Mouse (Mus musculus): ENCODE results near the gene Bcl2l15. TPM values are rescaled to one million over a fixed set of nuclear protein-coding genes. Genes with fewer than 3 reads are reported as not detected.
"Not testable (repeated sequence)": the region's sequence is repeated elsewhere in the genome, so short reads cannot be mapped to it uniquely, and the experiment has no call there.

Gene Bcl2l15
- polyA plus RNA-seq, 1 experiment from 2014 or later = 0.44 TPM

DNA sequence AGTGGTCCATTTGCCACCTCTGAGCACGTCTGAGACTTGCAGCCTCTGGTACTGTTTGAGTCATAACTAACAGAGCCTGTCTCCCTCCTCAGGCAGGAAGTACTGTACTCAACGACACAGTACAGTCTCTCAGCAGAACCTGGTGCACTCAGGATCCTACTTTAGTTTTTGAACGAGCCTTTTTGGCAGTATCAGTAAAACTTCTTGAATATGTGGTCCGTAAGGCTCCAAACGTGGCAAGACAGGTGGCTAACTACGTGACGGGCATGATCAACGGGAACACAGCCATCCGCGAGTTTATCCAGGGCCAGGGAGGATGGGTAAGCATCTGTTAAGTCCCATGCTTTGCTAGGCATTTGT lies 3.5 kb downstream of the Bcl2l15 start:
- no peaks in the 10 kb centered on the region for H3K36me3 ChIP-seq (ENCODE audit: poor library complexity, severe bottlenecking)
- no peaks in the 10 kb centered on the region for H3K27me3 ChIP-seq
- 84% methylated on average over 10 of the region's 10 CpGs for WGBS
- no peak overlapping the region for H3K27ac ChIP-seq
- no peaks in the 10 kb centered on the region for H3K4me1 ChIP-seq
- H3K4me3 ChIP-seq = no peak overlapping the region
- no peak overlapping the region for H3K9ac ChIP-seq
- no peak for ATAC-seq
- H3K9me3 ChIP-seq (replicated peaks) = no peaks in the 10 kb centered on the region
- no peak overlapping the region for H3K4me2 ChIP-seq

DNA sequence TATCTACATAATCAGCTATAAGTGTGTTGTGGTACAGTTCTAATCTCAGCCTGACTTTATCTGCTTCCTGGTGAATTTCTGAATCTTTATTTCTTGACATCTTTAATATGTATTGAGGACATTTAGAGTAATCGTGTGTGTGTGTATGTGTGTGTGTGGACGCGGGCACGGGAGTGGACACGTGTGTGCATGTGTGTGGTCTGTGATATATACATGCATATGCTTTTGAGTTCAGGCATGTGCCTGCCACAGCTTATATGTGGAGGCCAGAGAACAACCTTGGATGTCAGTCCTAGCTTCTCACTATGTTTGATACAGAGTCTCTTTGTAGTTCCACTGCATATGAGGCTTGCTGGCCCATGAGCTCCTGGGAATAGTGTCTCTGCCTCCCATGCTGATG lies 4.1 kb downstream of the Bcl2l15 start:
- 97% methylated on average over 5 of the region's 5 CpGs for WGBS
- H3K4me2 ChIP-seq = no peak overlapping the region
- H3K27ac ChIP-seq = no peak overlapping the region
- H3K4me1 ChIP-seq = no peaks in the 10 kb centered on the region
- H3K9ac ChIP-seq = no peak overlapping the region
- no peak for ATAC-seq
- H3K27me3 ChIP-seq = no peaks in the 10 kb centered on the region
- no peaks in the 10 kb centered on the region for H3K9me3 ChIP-seq (replicated peaks)
- no peak overlapping the region for H3K4me3 ChIP-seq
- H3K36me3 ChIP-seq (ENCODE audit: poor library complexity, severe bottlenecking) = no peaks in the 10 kb centered on the region

DNA sequence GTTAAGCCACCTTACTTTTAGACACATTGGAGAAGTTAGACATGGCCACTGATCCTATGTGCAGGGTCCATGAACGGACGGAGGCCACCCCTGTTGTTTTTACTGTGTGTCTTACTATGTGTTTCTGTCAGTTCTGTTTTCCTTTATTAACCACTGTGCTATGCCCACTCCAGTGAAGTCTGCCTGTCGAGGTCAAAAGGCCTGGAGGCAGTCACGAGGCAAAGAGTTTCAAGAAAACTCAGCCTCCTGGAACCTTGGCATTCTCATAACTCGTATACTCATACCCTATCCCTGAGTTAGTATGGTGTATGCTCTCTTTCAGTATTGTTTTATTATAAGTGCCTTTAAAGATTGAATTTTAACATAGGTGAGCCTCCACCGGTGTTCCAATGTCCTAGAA lies 7.3 kb downstream of the Bcl2l15 start:
- no peak overlapping the region for H3K27ac ChIP-seq
- H3K27me3 ChIP-seq = no peaks in the 10 kb centered on the region
- no peaks in the 10 kb centered on the region for H3K9me3 ChIP-seq (replicated peaks)
- H3K36me3 ChIP-seq (ENCODE audit: poor library complexity, severe bottlenecking) = no peaks in the 10 kb centered on the region
- WGBS = 89% methylated on average over 6 of the region's 6 CpGs
- H3K4me1 ChIP-seq = no peaks in the 10 kb centered on the region
- no peak overlapping the region for H3K9ac ChIP-seq
- H3K4me3 ChIP-seq = no peak overlapping the region
- H3K4me2 ChIP-seq = no peak overlapping the region
- no peak for ATAC-seq

DNA sequence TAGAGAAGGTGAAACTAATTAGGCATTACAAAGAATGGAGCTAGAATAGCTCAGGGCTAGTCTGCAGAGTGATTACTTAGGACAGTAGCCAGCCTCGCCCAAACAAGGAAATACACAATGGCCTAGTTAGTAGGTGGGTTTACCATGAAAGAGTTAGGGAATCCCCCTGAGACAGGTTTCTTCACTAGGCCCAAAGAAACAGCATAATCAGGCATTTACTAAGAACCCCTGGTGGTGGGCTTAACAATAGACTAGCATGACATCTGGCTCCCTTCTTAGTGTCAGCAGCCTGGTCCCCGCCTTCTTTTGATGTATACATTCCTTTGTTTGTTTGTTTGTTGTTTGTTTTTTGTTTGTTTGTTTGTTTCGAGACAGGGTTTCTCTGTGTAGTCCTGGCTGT lies 7.8 kb downstream of the Bcl2l15 start:
- WGBS = 71% methylated on average over 3 of the region's 3 CpGs
- H3K36me3 ChIP-seq (ENCODE audit: poor library complexity, severe bottlenecking); H3K27me3 ChIP-seq; H3K9ac ChIP-seq; H3K4me3 ChIP-seq; ATAC-seq; H3K27ac ChIP-seq; H3K4me2 ChIP-seq; H3K4me1 ChIP-seq; H3K9me3 ChIP-seq (replicated peaks): not testable (repeated sequence)

DNA sequence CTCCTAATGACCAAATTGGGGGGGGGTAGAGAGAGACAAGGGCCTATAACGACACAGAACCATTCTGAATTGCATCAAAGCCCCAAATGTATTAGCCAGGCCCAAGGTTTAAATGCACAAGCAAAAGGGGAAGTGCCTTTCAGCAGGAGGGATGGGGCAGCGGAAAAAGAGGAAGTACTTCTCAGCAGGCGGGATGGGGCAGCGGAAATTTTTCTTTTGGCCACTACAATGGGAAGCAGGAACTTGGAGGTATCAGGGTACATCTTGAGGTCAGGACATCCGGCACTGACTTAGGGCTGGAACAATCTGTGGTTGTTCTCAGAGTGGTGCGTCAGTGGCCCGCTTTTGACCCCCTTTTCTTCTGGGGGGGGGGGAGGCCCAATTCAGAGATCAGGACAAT lies 8.5 kb downstream of the Bcl2l15 start:
- not testable (repeated sequence) for H3K9ac ChIP-seq, H3K4me3 ChIP-seq

DNA sequence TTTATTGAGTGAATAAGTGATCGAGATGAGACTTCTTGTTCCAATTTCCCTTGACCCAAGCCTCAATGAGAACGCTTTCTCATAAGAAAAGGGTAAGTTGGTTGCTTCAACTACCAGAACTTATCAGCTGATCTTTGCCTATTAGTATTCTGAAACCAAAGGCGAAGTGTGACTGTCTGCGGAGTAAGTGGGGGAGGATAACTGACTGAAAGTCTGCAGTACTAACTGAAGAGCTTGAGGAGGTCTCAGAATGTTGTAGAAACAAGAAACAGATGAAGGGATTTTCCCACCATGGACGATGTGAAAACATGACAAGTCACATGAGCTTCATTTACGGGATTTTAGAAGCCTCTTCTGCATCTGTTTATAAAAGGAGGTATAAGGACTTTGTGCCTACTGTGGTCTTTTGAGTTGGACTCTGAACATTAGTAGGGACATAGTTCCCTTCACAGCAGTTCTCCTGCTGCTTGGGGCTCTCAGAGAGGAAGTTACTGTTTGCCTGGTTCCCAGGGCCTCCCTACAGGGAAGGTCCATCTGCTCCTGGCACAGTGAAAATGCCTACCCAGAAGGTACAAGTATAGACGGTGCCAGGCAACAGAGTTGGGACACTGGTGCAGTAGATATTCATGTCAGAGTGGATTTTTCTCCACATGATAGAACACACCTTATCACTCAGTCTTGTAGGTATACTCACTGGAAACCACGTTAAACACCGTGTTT lies 18.4 kb downstream of the Bcl2l15 start:
- H3K4me1 ChIP-seq = no peaks in the 10 kb centered on the region
- H3K27me3 ChIP-seq = no peaks in the 10 kb centered on the region
- H3K4me3 ChIP-seq = no peak overlapping the region
- WGBS = 87% methylated on average over 9 of the region's 9 CpGs
- H3K9me3 ChIP-seq (replicated peaks) = no peaks in the 10 kb centered on the region
- ATAC-seq = no peak
- H3K27ac ChIP-seq = no peak overlapping the region
- H3K36me3 ChIP-seq (ENCODE audit: poor library complexity, severe bottlenecking) = no peaks in the 10 kb centered on the region
- no peak overlapping the region for H3K9ac ChIP-seq
- H3K4me2 ChIP-seq = no peak overlapping the region

More for the DNA sequence above, 8.5 kb downstream of the Bcl2l15 start:
- H3K9me3 ChIP-seq (replicated peaks); H3K27ac ChIP-seq; H3K36me3 ChIP-seq (ENCODE audit: poor library complexity, severe bottlenecking); H3K4me2 ChIP-seq; H3K27me3 ChIP-seq; H3K4me1 ChIP-seq; ATAC-seq: not testable (repeated sequence)
- 95% methylated on average over 7 of the region's 7 CpGs for WGBS

DNA sequence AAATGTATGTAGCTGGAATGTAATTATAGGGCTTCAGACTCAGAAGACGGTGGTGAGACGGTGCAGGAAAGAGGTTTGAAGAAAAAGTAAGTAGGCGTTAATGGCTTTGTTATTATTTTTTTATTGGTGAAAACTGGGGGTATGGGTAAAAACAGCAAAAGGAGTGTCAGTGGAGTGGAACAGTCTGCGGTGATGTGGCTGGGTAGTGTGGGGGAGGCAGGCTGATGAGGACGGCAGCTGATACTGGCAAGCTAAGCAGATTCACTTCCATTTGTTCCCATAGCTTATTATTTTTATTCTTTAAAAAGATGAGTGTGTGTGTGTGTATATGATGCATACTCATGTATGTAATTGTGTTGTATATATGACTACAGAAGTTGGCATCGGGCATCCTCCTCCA lies 19.1 kb downstream of the Bcl2l15 start:
- no peaks in the 10 kb centered on the region for H3K27me3 ChIP-seq
- H3K27ac ChIP-seq = no peak overlapping the region
- H3K4me2 ChIP-seq = no peak overlapping the region
- H3K9ac ChIP-seq = no peak overlapping the region
- H3K4me1 ChIP-seq = no peaks in the 10 kb centered on the region
- no peak overlapping the region for H3K4me3 ChIP-seq
- no peak for ATAC-seq
- H3K9me3 ChIP-seq (replicated peaks) = no peaks in the 10 kb centered on the region
- 94% methylated on average over 6 of the region's 6 CpGs for WGBS
- no peaks in the 10 kb centered on the region for H3K36me3 ChIP-seq (ENCODE audit: poor library complexity, severe bottlenecking)

DNA sequence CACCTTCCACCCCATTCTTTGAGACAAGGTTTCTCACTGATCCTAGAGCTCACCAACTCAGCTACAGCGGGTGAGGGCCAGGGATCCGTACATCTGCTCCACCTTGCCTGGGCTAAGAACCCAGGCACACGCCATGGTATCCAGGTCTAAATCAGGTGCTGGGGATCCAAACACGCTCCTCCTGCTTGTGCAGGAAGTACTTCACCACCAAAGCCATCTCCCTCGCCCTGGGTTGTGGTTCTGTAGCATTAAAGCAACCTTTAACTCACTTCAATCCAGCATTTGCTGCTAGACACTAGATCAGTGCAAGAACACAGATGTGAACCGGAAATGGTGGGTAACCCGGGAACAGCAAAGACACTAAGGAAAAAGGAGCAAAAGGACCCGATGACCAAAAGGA lies 19.5 kb downstream of the Bcl2l15 start:
- no peak for ATAC-seq
- no peaks in the 10 kb centered on the region for H3K27me3 ChIP-seq
- H3K4me1 ChIP-seq = no peaks in the 10 kb centered on the region
- H3K27ac ChIP-seq = no peak overlapping the region
- no peak overlapping the region for H3K4me3 ChIP-seq
- no peak overlapping the region for H3K9ac ChIP-seq
- no peak overlapping the region for H3K4me2 ChIP-seq
- WGBS = 91% methylated on average over 8 of the region's 8 CpGs
- H3K36me3 ChIP-seq (ENCODE audit: poor library complexity, severe bottlenecking) = no peaks in the 10 kb centered on the region
- no peaks in the 10 kb centered on the region for H3K9me3 ChIP-seq (replicated peaks)

DNA sequence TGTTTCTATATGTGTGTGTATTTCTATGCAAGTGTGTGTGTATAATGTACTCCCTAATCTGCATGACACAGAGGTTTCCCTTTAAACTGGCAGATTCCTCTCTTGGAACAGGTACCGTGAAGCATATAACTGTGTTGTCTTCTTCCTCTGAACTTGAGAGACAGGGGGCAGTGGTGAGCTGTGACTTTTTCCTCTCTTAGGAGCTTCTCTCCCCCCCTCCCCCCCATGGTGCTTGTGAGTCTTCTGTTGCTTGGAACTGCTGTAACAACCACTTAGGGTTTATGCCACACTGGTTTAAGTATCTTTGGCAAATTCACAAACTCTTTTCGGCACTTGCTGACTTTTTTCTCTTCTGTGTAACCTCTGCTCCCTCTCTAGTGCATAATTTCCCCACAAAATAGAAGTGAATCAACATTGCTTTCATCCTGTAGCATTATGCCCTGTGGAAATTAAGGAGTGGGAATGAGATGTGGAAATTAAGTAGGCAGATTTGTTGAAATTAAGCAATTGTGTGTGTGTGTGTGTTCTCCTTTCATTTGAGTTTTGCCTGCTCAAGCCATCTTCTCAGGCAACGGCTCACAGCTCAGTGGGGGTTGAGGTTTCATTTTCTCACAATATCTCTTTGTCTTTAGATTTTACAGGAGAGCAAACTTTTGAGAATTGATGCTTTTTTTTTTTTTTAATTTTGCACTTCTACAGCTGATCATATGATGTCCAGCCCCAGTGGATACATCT lies 20.3 kb downstream of the Bcl2l15 start:
- H3K27ac ChIP-seq = no peak overlapping the region
- no peak overlapping the region for H3K4me3 ChIP-seq
- no peak overlapping the region for H3K4me2 ChIP-seq
- no peak overlapping the region for H3K9ac ChIP-seq
- WGBS = 69% methylated on average over 3 of the region's 3 CpGs
- no peak for ATAC-seq
- no peaks in the 10 kb centered on the region for H3K27me3 ChIP-seq
- no peaks in the 10 kb centered on the region for H3K36me3 ChIP-seq (ENCODE audit: poor library complexity, severe bottlenecking)
- H3K4me1 ChIP-seq = no peaks in the 10 kb centered on the region
- H3K9me3 ChIP-seq (replicated peaks) = no peaks in the 10 kb centered on the region

DNA sequence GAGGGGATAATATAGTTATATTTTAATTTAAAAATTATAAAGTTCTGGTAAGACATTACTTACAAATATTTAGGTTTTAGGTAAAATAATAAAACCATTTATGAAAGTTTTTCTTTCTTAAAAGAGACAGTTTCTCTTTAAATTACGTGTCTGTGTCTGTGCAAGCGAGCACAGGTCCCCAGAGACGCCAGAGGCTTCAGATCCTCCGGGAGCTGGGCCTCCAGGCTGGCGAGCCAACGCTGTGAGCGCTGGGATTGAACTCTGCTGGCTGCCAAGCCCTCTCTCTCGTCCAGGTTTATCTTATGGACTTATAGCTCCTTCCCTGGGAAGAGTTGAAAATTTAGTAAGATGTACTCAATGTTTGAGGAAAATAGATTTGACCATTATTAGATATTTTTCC lies 21.4 kb downstream of the Bcl2l15 start:
- Histone ChIP-seq H3K9me3 (replicated peaks) (no peaks in the 10 kb centered on the region), H3K9ac (no peak overlapping the region), H3K27me3 (no peaks in the 10 kb centered on the region), H3K4me1 (no peaks in the 10 kb centered on the region), H3K4me2 (no peak overlapping the region), H3K4me3 (no peak overlapping the region), H3K27ac (no peak overlapping the region), H3K36me3 (ENCODE audit: poor library complexity, severe bottlenecking) (no peaks in the 10 kb centered on the region)
- 72% methylated on average over 8 of the region's 8 CpGs for WGBS
- ATAC-seq = no peak

DNA sequence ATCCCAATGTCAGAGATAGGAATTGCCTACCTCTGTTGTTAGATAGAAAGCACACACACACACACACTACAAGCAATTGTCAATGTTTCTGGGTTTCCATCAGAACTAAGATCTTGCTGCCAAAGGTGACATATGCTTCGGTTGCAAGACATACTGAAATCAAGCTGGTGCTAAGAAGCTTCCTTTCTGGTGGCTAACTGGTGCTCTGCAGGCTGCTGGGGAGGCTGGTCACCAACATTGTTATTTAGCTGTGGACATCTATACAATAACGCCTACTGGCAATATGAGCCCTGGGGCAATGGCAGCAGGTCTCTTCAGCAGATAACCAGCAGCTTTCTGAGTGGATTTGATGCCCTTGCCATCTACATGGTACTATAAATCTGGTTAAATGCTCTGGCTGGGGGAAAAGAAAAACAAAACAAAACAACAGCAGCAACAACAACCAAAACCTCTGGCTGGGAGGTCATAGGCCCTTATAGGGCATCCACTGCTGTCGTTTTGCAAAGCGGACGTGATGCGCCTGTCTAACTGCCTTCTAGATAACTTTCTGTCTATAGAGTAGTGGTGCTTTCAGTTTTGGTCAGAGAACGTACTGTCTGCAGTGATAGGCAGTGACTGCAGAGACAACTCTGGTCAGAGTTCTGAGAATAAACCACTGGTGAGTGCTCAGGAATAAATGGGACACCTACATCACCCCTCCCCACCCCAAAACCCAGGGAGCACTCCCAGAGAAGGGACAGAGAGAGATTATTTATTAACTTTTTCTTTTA lies 24.8 kb downstream of the Bcl2l15 start:
- Histone ChIP-seq H3K27me3 (no peaks in the 10 kb centered on the region), H3K4me2 (no peak overlapping the region), H3K27ac (no peak overlapping the region), H3K9me3 (replicated peaks) (no peaks in the 10 kb centered on the region), H3K36me3 (ENCODE audit: poor library complexity, severe bottlenecking) (no peaks in the 10 kb centered on the region), H3K4me1 (peaks cover 7% of the 10 kb centered on the region; the same call in 1 of the 2 replicates), H3K9ac (no peak overlapping the region), H3K4me3 (no peak overlapping the region)
- no peak for ATAC-seq
- WGBS = 93% methylated on average over 7 of the region's 7 CpGs

DNA sequence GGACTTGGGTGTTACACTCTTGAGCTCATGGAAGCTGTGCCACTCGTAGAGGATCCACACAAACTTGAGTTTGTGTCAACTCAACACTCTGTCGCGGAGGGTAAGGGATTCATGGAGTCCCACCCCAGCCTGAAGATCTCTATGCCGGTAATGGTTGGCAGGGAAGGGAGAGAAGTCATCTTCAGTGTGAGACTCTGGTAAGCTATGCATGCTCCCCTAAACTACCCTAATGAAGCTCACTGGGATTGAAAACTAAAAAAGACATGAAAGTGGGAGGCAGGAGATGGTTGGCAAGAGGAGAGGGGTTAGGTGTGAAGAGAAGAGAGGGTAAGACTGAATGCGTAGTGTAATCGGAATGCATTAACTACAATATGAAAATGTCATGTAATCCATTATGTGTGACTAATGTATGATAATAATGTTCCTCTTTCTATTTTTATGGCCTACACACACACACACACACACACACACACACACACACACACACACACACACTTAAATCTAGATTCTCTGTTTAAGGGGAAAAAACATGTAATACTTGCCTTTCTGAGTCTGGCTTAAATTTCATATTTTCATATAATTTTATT lies 25.7 kb downstream of the Bcl2l15 start:
- no peak overlapping the region for H3K27ac ChIP-seq
- H3K9me3 ChIP-seq (replicated peaks) = no peaks in the 10 kb centered on the region
- no peaks in the 10 kb centered on the region for H3K36me3 ChIP-seq (ENCODE audit: poor library complexity, severe bottlenecking)
- 96% methylated on average over 6 of the region's 6 CpGs for WGBS
- H3K9ac ChIP-seq = no peak overlapping the region
- H3K4me1 ChIP-seq = peaks cover 7% of the 10 kb centered on the region; the same call in 1 of the 2 replicates
- H3K4me3 ChIP-seq = no peak overlapping the region
- no peak overlapping the region for H3K4me2 ChIP-seq
- no peak for ATAC-seq
- no peaks in the 10 kb centered on the region for H3K27me3 ChIP-seq

Data from forebrain, embryonic 13.5 days (tissue).